Mouse (Mus musculus): ENCODE data around the gene Olfr605.
"Not testable (repeated sequence)": the region's sequence is repeated elsewhere in the genome, so short reads cannot be mapped to it uniquely, and the experiment has no call there.

The Olfr605 gene

DNA sequence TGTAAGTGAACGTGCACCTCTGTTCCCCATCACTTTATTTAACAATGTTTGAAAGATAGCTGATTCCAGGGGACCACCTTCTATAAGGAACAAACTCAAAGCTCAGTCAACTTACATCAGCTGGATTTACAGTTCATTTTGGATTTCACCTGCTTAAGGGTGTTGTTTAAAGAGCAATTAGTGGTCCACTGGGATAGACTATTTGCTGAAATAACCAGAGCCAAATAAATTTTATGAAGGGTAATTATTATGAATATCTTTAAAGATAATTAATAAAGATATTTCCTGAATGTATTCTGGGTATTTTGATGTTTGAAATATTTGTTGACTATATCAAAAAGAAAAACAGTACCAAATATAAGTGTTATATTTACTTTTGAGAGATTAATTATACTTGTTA lies at the start of gene Olfr605:
Gene Olfr605, minus strand, starts transcription at position 101 of the 400 bp plus-strand sequence.
- DNase-seq: no peak

GRCm38 (mm10) chr7:103477106-103477505 lies 31.9 kb upstream of the Olfr605 start:
- DNase-seq: not testable (repeated sequence)

- DNase-seq: no peak
Observed at GRCm38 (mm10) chr7:103469577-103469976, 24.3 kb upstream of the Olfr605 start, which contains the start of gene Olfr608. TSS of gene Olfr608 (plus strand) at chr7:103469877.

DNA sequence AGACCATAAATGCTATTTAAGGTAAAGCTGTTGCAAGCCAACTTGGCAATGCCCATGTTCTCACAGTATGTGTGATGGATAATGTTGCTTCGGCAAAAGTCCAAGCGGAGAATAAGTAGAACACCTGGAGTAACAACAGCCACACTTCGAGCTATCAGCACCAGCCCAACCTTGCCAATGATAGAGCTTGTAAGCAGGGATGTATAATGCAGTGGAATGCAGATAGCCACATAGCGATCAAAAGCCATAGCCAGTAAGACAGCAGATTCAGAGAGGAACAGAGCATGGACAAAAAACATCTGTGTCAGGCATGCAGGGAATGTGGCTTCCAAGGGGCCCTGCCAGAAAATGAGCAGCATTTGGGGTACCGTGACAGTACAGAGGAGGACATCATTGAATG lies 15.4 kb upstream of the Olfr605 start:
- no peak for DNase-seq

GRCm38 (mm10) chr7:103448746-103449145 lies 3.5 kb upstream of the Olfr605 start, which contains the start of gene Olfr606:
TSS of gene Olfr606 (plus strand) at chr7:103449046.
- no peak for DNase-seq

DNA sequence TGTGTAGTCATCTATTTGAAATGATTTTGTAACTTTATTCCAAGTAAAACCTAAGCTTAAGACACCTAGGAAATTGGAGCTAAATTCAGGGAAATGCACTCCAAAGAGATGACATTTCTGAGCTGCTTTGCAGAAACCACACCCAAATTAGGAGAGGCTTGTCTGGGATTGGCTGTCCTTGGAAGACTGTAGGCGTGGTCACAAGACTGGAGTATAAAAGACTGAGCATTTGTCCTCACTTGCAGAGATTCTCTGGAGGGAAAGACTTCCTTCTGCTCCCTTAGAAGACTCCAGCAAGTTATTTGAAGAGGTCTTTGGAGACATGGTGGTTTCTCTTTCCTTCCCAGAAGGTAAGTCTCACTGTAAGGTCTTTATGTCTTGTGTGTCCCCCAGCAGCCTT lies 30.5 kb downstream of the Olfr605 start, which contains the start of gene Usp17lc:
Gene Usp17lc, plus strand, starts transcription at position 301 of the 400 bp plus-strand sequence.
- DNase-seq: not testable (repeated sequence)

- DNase-seq: not testable (repeated sequence)
Observed at GRCm38 (mm10) chr7:103406521-103407055, 38.7 kb downstream of the Olfr605 start.

- DNase-seq: no peak
Observed at GRCm38 (mm10) chr7:103398981-103399380, 46.3 kb downstream of the Olfr605 start.

GRCm38 (mm10) chr7:103397758-103398157 lies 47.5 kb downstream of the Olfr605 start:
- no peak for DNase-seq

Data from layer of hippocampus, adult 9-11 months (tissue).